Mouse (Mus musculus) erythroblast, adult 5-6 weeks (primary cell): ENCODE data around the gene Lpin3. TPM values are rescaled to one million over a fixed set of nuclear protein-coding genes. Genes with fewer than 3 reads are reported as not detected.

ENCODE experiments used
- ATAC-seq: replicated peaks from 2 replicates; pipeline ENCODE4 v1.8.0; 2016; ENCODE audit warnings: moderate number of reproducible peaks, mild to moderate bottlenecking, moderate TSS enrichment, inconsistent platforms; ENCODE audit not compliant: poor library complexity, low FRiP score, severe bottlenecking
- total RNA-seq, 2 experiments: library from RNA; stranded (forward) in 1 of 2; stranded (reverse) in 1 of 2; fragments of 150-400 nt in 1 of 2; fragments of 200-764, 138-1000 nt in 1 of 2; gene quantifications; 2 replicates each; pipeline versions ENCODE4 v1.2.3 to v1.2.4; 2015 to 2017; ENCODE audit warnings: low replicate concordance in 2 of 2

Gene Lpin3
- total RNA-seq (2015; ENCODE audit: low replicate concordance) (not detected in 2 replicates), total RNA-seq (2017; ENCODE audit: low replicate concordance) (not detected in 2 replicates)

DNA sequence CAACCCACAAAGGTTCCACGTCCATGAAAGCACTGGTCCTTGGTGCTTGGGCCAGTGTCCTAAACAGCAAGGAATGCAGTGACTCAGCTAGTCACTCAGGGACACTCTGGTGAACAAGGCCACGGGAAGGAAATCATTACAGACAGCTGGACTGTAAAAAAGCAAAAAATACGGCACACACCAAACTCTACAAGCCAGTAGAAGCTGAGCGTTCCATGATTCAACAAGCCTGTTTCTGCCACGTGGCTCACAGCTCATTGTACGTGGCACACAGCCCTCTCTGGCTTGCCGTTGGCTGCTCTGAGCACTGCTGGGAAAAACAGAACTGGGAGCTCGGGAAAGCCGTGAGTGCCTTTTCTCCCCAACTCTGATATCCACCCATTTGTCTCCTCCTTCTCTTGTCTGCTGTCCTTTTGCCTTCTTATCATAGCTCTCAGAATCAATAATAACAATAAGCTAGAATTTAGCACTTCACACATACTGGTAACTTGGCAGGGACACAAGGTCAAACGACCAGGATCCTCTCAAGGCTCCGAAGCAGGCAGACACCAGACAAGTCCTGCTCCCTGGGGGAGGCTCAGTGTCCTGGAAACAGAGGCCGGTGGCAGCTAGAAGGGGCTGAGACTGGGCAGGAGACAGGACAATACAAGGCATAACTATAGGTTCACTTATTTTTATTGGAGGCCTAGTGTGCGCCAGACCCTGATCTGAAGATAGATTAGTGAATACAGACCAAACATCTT, at the start of gene Lpin3:
TSS of gene Lpin3 (plus strand) at position 218 of the 743 bp plus-strand sequence.
- no peak for ATAC-seq

DNA sequence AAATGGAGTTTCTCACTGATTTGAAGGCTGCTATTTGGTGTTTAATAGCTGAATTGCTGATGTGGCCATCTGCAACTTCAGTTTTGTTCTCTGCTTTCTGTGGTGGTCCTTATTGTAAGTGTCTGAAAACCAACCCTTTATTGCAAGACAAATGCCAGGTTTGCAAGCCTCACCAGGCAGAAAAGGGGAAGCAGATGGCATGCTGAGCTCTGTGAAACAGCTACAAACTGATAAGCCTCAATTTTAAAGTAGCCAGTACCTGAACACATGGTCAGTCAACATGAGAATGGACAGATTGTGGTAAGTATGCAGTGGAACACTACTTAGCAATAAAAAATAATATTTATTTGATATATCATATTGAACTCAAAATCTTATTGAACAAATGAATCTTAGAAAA, 39.6 kb upstream of the Lpin3 start:
- ATAC-seq: no peak

DNA sequence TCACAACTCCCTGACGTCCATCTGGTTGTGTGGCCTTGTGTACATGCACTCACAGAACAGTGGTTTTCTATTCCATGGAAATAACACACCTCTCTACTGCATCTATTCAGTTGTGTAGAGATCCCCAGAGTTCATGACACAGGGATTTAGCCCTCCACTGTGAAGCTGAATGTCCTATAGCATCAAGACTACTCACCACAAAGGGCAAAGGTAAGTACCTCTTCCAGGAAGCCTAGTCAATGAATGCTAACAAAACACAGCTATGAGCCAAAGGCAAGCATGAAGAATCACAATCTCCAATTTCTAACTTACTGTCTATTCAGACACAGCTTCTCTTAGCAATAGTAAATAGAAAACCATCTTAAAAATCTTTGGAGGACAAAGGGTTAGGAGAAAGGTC, 32.8 kb upstream of the Lpin3 start:
- no peak for ATAC-seq

DNA sequence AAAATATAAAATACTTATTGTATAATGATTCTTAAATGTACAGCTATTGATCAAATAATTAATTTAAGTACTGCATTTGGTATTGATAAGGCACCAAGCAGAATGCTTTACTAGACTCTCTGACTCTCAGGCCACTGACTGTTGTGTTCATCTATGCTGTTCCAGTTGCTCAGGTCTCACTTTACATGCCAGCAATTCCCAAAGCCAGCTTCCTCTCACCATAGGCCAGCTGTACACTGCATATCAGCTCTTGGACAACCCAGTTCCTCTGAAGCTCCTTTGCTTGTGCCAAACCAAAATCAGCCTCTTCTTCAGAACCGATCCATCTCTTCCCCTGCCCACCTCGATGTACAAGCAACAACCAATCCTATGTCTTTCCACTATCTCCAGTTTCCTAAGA, 32.3 kb upstream of the Lpin3 start:
- no peak for ATAC-seq

DNA sequence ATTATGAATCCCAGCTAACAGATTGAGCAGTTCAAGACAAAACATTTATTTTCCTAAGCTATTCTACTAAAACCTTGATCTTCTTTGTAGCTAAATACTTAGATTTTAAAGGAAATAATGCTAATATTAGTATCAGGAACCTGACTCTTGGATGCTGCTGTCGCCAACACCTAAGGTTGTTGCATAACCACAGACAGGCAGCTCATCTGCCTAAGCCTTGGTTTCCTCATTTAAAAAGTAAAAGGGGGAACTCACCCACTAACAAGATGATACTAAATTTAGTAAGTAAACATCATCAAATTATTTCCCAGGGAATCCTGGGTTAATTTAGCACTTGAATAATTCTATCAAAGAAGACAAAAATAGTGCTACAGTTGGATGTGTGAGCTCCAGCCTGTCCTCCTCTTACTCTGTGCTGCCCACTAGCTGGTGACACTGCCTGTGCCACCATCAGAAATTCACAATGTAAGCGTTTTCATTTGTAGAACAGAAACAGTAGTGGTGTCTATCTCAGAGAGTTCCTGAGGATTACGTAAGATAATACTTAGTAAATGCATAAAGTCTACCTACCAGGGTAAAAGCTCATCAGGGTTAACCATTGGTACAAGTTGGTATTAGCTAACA, 30.7 kb upstream of the Lpin3 start:
- ATAC-seq: no peak

DNA sequence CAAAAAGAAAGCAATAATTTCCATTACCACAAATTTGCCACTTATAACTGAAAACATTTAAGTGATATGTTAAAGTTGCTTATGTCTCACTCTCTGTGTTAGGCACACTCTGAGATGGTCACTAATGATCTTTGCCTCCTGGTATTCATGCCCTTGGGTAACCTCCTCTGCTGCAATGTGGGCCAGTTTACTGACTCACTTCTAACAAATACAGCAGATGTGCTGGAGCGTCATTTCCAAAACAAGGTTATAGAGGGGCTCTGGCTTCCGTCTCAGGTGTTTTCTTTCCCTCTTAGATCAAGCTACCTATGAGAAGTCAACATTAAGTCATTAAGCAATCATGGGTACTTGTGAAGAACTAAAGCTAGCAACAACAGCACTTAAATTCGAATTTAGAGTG, 30.1 kb upstream of the Lpin3 start:
- ATAC-seq: no peak

DNA sequence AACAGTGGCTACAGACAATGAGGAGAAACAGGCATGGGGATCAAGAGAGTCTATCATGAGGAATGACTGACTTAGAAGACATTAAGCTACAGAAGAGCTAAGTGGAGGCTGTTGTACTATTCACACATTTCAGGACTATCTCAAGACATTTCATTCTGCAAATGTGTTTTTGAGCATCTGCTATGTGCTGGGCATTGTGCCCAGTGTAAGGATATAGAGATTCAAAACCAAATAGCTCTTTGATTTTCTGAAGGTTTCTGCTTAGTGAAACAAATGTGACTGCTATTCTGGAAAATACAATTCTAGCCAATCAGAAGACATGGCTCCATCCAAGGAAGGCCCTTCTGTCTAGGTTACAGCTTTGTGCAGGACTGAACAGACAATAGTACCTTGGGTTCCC, 25.8 kb upstream of the Lpin3 start:
- no peak for ATAC-seq

DNA sequence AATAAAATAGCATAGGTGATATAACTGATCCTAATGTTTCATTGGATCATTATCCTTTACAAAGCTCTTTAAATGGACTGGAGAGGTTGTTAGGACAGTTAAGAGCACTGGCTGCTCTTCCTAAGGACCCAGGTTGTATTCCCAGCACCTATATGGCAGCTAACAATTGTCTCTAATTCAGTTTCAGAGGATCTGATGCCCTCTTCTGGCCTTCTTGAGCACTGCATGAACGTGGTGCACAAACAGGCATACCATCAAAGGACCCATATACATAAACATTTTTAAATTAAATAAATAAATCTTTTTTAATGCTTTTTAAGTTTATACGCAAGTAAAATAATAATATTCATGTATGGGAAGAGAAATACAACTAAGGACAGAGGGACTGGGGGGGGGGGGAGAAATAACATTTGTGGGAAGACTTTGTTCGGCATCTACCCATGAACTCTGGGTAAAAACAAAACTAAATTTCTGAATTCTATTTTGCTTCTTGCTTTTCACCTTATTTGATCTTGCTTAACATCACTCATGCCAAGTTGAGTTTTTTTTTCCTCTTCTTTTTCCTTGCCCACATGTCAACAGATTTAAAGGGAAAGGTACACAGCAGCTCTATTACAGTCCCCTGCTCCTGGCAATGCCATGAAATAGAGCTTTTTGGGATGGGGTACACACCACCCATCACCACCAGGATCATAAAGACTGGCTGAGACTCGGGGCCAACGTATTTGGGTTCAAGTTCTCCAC, 23.9 kb upstream of the Lpin3 start:
- ATAC-seq: no peak

DNA sequence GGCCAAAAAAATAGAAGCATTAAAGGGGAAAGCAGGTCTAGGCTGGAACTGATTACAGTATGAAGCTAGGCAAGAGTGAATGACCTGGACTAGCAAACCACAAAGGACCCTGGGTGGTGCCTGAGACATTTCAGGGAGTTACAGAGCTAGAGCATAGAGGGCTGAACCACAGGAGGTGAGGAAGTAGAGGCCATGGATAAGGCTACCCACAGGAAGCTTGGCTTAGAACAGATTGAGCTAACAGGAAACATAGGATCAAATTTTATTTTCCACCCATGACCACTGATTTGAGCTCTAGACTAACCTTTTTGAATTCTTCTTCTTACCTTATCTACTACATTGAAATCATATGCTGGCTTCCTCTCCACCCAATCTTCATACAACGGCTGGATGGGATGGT, 20.1 kb upstream of the Lpin3 start:
- no peak for ATAC-seq

DNA sequence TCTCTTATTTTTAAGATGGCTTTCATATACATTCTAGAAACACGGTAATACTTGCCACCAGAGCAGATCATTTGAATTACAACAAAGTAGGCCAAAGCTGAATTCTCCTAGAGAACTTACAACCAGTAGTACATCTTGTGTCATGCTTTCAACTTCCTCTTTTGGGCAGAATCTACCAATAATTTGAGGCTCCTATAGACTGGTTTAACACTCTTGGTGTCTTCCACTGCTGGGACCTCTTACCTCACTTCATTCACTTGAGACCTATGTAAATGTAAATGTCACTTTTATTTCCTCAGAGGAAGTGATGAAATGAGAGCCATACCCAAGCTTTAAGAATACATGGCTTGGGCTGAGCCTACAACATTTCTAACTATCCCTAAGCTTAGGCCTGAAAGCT, 16.4 kb upstream of the Lpin3 start:
- ATAC-seq: no peak

DNA sequence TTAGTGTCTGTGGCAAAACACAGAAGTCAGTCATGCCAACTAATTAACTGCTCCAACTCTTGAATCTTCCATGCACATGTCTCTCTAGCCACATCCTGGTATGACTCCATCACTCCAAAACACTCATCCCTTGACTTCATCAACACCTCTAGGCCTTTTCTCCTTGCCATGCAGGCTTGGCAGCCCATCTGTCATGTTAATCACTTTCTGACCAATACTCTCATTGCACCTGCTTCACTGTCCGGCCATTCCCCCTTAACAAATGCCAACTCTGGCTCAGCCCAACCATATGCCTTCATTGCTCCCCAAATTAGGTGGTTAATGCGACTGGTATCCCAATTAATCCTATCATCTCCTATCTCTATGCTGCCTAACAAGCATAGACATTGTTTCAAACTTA, 15.2 kb upstream of the Lpin3 start:
- ATAC-seq: no peak

DNA sequence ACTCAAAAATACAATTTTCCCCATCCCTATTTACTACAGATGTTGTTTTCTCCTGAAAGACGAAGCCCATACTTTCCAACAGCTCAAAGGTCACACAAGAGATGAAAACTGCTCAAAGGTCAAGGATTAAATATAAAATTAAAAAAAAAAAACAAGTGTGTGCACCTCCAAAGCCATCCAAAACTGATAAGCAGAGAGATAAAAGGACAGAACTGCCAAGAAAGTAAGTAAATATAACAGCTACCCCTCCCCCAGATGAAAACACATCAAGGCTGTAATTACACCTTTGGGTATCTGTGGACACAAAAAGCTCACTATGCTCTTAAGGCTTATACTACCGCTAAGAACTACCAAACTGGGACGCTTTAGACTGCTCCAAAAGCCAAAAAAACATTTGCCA, 11.0 kb upstream of the Lpin3 start:
- no peak for ATAC-seq

DNA sequence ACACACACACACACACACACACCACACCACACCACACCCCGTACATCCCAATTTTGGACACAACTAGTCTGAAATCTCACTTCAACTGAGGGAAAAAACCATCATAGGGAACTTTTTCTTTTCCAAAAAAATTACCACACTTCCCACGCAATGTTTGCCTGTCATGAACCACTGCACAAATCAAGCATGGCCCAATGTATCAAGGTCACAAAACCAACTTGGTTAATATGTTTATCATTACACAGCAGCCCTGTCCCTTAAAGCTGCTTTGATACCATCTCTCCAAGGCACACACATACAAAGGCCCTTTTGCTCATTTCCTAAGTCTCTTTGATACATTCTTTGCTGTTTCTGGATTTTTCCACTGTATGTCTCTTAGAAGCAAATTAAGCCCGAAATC, 9.2 kb upstream of the Lpin3 start:
- ATAC-seq: no peak

DNA sequence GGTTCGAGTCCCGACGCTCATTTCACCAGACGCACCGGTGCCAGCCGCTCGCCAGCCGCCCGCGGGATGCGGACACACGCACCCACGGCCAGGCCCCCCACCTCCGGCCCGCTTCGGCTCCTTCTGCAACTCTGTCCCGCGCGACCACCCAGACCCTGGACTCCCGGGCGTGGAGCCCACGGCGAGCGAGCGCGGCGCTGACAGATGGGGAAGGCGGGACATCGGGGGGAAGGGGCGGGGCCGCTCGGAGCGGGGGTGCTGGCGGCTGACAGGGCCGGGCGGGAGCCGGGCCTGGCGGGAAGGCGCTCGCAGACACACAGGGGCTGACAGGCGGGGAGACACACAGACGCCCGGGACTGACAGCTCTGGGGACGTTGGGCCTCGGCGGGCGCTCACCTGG, 8.1 kb upstream of the Lpin3 start:
- peak; percentile 74 for ATAC-seq

DNA sequence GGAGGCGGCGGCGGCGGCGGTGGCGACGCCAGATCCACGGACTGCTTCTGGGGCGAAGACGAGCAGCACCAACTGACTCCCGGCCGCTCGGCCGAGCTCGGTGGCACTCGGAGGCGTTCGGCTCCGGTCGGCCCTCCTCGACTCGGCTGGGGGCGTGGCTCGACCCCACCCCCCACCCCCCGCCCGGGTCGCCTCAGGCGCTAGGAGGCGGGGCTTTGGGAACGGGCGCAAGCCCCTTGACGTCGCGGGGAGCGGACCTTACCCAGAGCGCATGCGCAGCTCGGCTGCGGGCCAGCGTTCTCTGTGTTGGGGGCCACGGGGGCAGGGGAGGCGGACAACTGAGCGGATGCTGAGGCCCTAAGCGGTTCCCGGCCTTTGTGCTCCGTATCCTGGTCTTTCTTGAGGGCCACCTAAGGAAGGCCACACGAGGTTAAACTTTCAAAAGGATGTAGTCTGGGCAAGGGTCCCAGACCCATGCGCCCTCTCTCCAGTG, 7.5 kb upstream of the Lpin3 start, which contains the start of gene Zhx3:
TSS of gene Zhx3 (minus strand) at position 109 of the 493 bp plus-strand sequence.
- peak; percentile 52; the same call in 1 of the 2 replicates for ATAC-seq

DNA sequence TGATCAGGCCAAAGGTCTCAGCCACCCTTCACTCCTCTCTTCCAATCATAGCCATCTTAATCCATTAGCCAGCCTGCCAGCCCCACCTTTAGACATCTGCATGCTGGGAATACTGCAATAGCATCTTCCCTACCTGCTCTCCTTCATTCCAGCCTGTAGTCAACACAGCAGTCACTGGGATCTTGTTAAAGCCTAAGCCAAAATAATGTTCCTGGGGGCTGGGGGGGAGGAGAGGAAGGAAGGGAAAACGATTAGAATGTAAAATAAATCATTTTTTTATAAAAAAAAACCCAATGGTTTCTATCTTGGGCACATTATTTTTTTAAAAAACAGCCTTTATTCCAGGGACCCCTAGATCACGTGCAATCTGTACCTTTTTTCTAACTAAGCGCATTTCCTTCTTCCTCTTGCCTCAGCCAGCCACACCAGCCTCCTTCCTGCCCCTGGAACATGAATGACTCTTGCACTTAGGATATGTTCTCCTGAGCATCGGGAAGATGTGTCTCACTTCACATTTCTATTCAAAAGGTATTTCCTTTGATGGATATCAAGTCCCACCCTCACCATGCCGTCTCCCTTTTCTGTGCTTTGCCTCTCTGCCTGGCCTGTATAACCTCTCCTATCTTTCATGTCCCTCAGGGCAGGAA, 6.1 kb upstream of the Lpin3 start:
- ATAC-seq: no peak

DNA sequence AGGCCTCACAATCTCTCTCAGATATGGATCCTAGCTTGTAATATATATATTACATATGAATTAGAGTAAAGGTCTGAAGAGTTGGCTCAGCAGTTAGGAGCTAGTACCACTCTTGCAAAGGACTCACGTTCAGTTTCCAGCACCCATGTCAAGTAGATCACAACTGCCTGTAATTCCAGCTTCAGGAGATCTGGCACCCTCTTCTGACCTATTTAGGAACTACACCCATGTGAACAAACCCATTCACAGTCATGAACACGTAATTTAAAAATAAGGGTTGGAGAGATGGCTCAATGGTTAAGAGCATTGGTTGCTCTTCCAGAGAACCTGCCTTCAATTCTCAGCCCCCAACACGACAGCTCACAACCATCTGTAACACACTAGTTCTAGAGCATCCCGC, 4.4 kb upstream of the Lpin3 start:
- 0 out of 2 replicates have a peak, but pooled peaks have one; percentile 46 for ATAC-seq

DNA sequence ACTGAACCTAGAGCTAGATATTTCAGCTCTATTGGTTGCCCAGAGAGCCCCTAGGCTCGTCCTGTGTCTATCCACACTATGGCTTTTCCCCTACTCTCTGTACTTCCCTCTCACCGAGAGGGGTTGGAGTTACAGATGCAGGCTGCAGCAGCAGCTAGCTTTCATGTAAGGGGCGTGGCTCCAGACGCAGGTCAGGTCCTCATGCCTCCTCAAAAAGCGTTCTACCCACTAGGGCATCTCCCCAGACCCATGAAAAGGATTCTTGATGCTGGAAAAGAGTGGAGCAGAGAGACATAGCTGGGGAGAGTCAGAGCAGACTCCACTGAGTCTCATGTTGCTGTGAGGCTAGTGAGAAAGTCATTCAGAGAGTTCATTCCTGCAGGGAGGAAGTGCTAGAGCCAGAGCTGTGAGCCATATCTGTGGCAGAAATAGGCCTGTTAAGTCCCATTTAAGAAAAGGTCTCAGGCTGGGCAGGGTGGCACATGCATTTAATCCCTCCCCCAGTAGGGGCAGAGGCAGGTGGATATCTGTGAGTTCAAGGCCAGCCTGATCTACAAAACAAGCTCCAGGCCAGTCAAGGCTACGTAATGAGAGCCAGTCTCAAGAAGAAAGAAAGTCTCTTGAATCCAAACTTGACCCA, 1.1 kb downstream of the Lpin3 start:
- no peak for ATAC-seq

DNA sequence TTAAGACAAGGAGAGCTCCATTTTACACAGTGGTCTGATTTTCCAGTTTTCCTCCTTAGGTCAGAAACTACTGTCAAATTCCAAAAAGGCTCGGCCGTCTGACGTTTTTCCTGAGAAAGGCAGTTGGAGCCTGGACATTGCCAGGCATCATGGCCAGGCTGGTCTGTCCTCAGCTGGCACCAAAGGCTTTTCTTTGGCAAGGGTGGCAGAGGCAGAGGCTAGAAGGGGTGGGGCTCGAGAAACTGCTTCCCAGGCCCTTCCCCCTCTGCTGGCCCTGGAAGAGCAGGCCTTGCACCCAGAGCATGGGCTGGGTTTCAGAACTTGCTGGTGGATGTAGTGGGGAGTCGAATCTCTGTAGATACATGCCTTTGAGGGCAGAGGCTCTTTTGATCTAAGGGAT, 2.0 kb downstream of the Lpin3 start:
- ATAC-seq: no peak

DNA sequence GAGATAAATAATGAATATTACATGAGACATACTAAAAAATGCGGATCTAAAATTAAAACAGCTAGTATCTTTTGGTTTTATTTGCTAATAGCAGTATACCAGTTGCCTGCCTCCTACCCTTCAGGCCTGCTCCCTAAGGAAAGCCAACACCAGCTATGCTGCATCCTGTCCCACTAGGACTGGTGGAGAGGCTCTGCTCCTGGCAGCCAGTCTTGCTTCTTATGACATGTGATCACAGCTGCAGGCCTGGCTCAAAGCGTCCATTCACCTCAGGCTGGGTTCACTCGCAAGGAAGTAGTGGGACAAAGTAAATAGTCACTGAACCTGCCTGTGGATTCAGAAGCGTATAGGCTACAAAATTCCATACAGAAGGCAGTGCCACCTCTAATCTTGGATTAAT, 3.4 kb downstream of the Lpin3 start:
- no peak for ATAC-seq
